Mouse (Mus musculus): Measurements from ENCODE around the gene Ufc1.

GRCm38 (mm10) chr1:171328839-171329432 is 34.1 kb upstream of the Ufc1 start, which contains the start of gene Dedd:
- TF ChIP-seq CTCF (IDR thresholded peaks at IDR 0.05; ENCODE audit: extremely low read depth, insufficient read depth, insufficient read length, insufficient replicate concordance) (no peak), POLR2A (IDR thresholded peaks at IDR 0.05; ENCODE audit: low read depth, low read length) (no peak; the same call in 1 of the 2 replicates)

All from spleen, adult 2 months (tissue).